Mouse (Mus musculus): ENCODE measurements around the gene Hsf2bp. TPM values are rescaled to one million over a fixed set of nuclear protein-coding genes. Genes with fewer than 3 reads are reported as not detected.

Hsf2bp gene
- under 1 TPM; 0.59 to 0.96 TPM for total RNA-seq (2021)
- long read RNA-seq, partial matches to known transcripts, result 0 of 2 reads
- long read RNA-seq, other reads (novel, unspliced or antisense), result 1 of 2 reads

DNA sequence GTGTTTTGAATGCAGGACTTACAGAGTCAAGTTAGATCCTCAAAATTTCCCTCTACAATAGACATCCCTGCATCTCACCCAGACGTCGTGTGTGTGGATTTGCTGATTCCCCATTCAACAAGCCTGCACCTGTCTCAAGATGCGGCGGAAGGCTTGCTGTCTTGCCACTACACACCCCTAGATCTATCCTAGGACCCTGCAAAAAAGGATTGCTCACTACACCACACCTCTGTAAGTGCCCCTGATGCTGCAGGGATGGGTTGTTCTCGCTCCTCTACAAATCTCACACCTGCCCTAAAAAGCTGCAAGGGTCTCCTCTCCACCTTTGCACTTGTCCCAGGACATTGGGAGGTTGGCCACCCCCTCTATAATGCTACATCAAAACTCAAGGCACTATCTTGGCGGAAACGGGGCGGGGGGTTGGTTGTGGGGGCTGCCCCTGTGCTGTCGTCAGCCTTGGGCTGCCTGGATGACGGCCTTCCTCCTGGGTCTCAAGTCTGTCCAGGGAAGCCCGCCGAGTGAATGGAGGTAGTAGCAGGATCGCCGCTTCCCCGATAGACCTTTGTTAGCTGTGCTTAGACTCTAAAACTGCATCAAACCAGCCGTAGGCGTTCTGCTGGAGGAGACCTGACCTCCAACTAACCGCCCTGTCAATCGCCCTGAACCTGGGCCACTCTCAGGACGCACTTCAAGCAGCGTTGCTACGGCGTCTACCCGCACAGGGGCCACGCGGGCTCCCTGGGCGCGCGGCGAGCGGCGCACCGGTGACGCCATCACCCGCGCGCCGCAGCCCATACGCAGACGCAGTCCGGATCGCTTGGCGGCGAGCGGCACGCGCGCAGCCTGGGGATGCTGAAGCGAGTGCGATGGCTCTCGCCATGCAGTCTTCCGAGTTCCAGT lies at the start of gene Hsf2bp, which contains the start of gene Rrp1b:
Gene Hsf2bp, minus strand, starts transcription at position 741 of the 900 bp plus-strand sequence.
Gene Rrp1b, plus strand, starts transcription at position 492 of the 900 bp plus-strand sequence.
- DNase-seq (ENCODE audit: low spot score in 2 of 2), result peak; percentile 59 to 81

- no peak for DNase-seq (ENCODE audit: low spot score in 2 of 2)
These were observed 47.2 kb upstream of the Hsf2bp start for GRCm38 (mm10) chr17:32083351-32083750.

DNA sequence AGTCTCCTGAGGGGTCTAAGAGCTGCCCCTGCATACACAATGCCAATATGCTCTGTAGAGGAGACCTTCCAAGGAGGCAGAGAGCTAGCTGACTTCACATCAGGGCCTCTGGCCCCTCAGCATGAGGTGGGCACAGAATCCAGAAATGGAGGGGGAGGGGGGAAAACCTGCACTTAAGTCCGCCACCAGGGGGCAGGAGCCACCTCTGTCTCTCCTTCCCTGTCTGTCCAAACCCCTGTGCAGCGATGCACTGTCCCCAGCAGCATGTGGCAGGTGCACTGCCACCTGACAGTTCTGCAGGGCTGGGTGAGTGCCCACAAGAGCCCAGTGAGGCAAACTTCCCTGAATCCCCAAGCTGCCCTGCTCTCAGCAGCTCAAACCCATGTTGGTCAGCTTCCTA lies 39.0 kb upstream of the Hsf2bp start:
- DNase-seq (ENCODE audit: low spot score in 2 of 2), result peak in 1 of 2 experiments; percentile 20

- no peak for DNase-seq (ENCODE audit: low spot score in 2 of 2)
These were observed 38.5 kb upstream of the Hsf2bp start for GRCm38 (mm10) chr17:32074658-32075057.

GRCm38 (mm10) chr17:32073359-32073758 lies 37.2 kb upstream of the Hsf2bp start:
- peak; percentile 55 to 82 for DNase-seq (ENCODE audit: low spot score in 2 of 2)

DNA sequence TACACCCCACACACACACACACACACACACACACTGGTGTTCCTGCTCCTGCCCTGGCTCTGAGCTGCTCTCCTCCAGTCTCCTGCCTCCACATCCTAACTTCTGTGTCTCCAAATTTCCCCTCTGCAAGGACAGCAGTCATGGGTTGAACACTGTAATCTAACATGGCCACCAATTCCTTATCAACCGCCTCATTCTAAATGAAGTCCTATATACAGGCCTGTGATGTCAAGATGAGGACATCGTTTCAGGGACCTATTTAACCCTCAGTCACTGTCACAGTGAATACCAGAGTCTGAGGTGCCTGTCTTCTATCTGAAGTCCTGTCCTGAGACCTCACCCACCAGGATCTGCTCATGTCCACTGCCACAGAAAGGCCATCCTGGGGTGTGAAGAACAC lies 32.7 kb upstream of the Hsf2bp start:
- no peak for DNase-seq (ENCODE audit: low spot score in 2 of 2)

- no peak for DNase-seq (ENCODE audit: low spot score in 2 of 2)
These were observed 32.2 kb upstream of the Hsf2bp start for GRCm38 (mm10) chr17:32068381-32068780.

DNA sequence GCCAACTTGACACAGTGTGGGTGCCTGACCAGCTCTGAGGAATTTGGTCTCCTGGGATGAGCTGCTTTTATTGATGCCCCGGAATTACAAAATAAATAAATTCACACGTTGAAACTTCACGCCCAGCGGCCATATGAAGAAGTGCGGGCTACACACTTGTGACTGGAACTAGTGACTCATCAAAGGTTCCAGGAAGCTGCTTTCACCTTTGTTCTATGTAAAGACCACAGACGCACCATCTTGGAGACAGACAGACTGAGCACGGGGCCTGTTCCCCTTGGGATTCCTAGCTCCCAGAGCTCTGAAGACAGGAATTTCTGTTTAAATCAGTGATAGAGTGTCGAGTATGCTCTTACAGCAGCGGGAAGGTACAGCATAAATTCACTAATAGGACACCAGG lies 31.4 kb upstream of the Hsf2bp start:
- DNase-seq (ENCODE audit: low spot score in 2 of 2), result no peak

DNA sequence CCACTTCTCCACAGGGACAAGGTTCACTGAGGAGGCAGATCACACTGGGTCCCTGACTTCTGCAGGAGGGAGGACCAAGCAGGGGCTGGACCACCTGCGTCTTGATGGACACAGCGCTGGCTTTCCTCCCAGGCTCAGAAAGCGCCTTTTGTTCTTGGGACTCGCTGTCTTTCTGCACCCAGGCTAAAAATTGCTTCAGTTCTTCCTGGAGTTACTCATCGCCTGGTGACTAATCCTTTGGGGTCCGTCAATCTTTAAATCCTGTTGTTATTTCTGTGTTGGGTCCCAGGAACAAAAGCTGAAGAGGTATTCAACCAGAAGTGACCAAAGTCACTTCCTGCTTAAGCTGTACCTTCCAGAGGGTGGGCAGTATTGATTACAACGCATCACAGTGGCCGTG lies 28.6 kb upstream of the Hsf2bp start:
- DNase-seq (ENCODE audit: low spot score in 2 of 2), result peak in 1 of 2 experiments; percentile 6

DNA sequence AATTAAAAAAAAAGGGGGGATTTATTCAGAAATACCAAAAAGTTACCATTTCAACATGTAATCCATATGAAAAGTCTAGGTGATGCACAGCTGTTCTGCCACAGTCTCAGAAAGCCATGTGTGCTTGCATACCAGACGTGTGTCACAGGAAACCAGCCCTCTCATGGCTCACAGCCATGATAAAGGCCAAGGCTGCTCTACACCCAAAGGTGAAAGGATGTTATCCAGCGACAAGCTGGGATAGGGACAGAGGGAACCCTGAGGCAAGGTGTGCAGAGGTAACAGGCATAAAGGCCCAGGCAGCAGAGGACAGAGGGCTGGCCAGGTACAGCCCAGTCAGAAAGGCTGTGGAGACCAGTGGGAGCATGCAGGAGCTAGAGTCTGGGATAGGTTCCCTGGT lies 27.5 kb upstream of the Hsf2bp start:
- no peak for DNase-seq (ENCODE audit: low spot score in 2 of 2)

- DNase-seq (ENCODE audit: low spot score in 2 of 2), result no peak
These were observed 25.1 kb upstream of the Hsf2bp start for GRCm38 (mm10) chr17:32061219-32061618.

DNA sequence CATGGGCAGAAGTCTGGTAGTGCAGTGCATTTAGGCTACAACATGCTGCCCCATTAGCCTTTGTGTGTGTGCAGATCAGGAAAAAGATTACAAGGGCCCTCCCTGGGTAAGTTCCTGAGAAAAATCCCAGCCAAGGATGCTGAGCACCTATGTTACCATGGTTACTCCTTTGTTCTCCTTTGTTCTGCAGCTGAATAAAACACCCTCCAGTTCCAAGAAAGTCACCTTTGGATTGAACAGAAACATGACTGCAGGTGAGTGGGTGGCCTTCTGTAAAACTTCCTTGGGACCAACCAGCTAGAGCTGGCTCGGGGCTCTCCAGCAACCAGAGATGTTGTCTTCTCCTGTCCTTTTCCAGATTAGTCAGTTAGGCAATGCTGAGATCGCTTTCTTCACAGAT lies 22.9 kb upstream of the Hsf2bp start:
- DNase-seq (ENCODE audit: low spot score in 2 of 2), result no peak

DNA sequence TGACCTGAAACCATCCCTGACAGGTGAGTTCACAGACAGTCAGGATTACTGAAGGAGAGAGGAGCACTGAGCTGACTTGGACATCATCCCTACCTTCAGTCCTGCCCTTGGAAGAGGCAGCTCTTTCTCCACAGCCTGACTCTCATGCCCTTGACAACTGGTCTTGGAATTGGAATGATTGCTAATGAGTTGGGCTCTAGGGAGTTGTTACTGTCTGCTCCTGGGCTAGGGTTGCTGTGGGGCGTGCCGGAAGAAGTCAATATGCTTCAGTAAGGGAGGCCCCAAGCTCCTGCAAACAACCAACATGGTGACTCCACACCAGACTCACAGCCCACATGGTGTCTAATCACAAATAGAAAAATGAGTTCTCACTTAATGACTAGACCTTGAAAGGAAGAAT lies 21.7 kb upstream of the Hsf2bp start:
- no peak for DNase-seq (ENCODE audit: low spot score in 2 of 2)

- DNase-seq (ENCODE audit: low spot score in 2 of 2), result no peak
These were observed 17.5 kb upstream of the Hsf2bp start for GRCm38 (mm10) chr17:32053677-32054076.

- DNase-seq (ENCODE audit: low spot score in 2 of 2), result peak in 1 of 2 experiments; percentile 23
These were observed 16.3 kb upstream of the Hsf2bp start for GRCm38 (mm10) chr17:32052237-32053080.

GRCm38 (mm10) chr17:32050609-32051008 lies 14.5 kb upstream of the Hsf2bp start:
- DNase-seq (ENCODE audit: low spot score in 2 of 2), result no peak

- DNase-seq (ENCODE audit: low spot score in 2 of 2), result no peak
These were observed 13.8 kb upstream of the Hsf2bp start for GRCm38 (mm10) chr17:32049914-32050313.

DNA sequence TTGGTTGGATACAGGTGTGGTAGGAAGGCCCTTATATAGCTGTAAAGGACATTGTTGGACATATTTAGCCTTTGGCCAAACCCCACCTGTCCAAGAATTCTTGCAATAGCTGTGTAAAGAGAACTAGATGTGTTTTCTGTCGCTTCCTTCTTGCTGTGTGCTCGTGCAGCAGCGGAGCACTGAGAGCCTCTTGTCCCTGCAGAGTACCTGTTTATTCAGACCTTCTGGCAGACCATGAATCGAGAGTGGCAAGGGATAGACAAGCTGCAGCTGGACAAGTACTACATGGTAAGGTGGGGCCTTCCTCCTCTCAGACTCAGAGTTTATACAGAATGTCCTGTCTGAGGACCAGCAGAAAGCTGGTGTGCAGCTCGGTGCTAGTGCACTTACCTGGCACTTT lies 12.2 kb upstream of the Hsf2bp start:
- no peak for DNase-seq (ENCODE audit: low spot score in 2 of 2)

DNA sequence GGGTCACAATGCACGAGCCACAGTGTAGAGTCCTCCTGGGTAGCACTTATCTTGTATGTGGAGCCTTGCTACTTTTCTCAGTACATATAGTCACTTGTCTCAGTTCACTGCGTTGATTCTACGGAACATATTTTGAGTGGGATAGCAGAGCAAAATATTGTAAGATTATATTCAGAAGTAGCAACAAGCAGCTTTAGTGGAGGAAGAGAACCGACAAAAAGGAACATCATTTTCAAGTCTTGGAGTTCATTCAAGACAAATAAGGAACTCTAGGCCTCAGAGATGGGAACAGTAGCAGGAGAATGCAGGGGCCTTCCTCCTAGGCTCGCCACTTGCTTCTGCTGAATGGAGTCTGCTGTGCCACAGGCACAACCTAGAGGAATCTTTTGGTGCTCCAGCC lies 10.4 kb upstream of the Hsf2bp start:
- DNase-seq (ENCODE audit: low spot score in 2 of 2), result peak in 1 of 2 experiments; percentile 43

GRCm38 (mm10) chr17:32040263-32040662 lies 4.1 kb upstream of the Hsf2bp start:
- DNase-seq (ENCODE audit: low spot score in 2 of 2), result no peak

DNA sequence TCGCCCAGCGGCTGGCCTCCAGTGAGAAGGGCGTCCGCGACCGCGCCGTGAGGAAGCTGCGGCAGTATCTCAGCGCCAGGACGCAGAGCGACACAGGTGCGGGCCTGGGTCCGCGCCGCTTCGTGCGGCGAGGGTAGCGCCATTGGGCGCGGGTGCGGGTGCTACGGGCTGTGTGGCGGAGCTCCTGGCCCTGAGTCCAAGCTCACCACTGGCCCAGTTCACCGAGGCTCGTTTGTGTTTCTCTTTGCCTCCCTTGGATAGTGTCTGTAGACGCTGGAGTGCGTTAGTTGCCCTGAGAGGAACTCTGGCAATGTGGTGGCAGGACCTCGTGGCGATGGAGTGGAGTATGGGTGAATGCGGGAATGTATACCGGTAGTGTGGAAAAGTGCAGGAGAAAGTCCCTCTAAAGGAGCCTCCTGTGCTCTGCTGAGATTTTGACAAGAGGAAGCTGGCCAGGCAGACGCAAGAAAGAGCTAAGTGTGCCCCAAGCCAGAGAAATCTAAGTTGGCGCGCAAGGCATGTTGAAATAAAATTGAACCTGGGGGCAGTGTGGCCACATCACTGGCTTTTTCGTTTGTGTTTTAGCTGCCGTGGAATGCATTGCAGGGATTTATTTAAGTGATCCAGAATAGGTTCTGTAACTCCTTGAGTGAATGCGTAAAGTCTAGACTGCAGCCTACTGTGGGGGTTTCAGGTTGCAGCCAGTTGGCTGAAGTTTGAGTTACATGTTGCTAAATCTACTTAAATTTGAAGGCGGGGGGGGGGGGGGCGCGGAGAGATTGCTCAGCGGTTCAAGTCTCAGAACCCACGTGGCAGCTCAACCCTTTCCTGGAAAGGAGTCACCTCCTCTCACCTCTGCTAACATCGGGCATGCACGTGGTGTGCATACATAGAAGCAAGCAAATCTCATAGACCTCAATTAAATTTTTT lies 625 bp upstream of the Hsf2bp start:
- no peak for DNase-seq (ENCODE audit: low spot score in 2 of 2)

Data from layer of hippocampus, adult 18-20 months (tissue).